In genomic region chr1:132195681-132196080, GRCm38 (mm10) we compare ENCODE assay signal across 17 mouse cellular contexts. TPM values are rescaled to one million over a fixed set of nuclear protein-coding genes. Genes with fewer than 3 reads are reported as not detected.
DNase-seq lines count a peak whose midpoint lies in the region; ATAC-seq lines count a peak whose summit lies in the region.
"Had no signal": no experiment of that assay in that cellular context is flagged by ENCODE, and none has a peak within 500 bp of the region (broad histone marks: within the 10 kb centered on the region; RNA-seq: fewer than 3 reads in every experiment).

No protein-coding gene starts in this region.

- peaks cover 28% of the 10 kb centered on the region for H3K4me1 ChIP-seq in lung, embryonic 16.5 days (replicated peaks; ENCODE audit: control insufficient read depth, insufficient read depth, low read length)
- peaks cover 79% of the 10 kb centered on the region for H3K4me1 ChIP-seq in forebrain, embryonic 11.5 days (replicated peaks; ENCODE audit: control insufficient read depth, insufficient read depth, low read length)
- H3K4me1 ChIP-seq in limb, embryonic 10.5 days = peaks cover 100% of the 10 kb centered on the region
- peaks cover 98% of the 10 kb centered on the region for H3K4me1 ChIP-seq in neural tube, embryonic 13.5 days (replicated peaks)

- H3K9ac ChIP-seq in lung, embryonic 16.5 days (ENCODE audit: low read length) = peak overlapping the region; percentile 1; the same call in 1 of the 2 replicates
- peak overlapping the region; percentile 12; the same call in 1 of the 2 replicates for H3K9ac ChIP-seq in forebrain, embryonic 11.5 days (ENCODE audit: low read length)
- peak overlapping the region; percentile 56 for H3K9ac ChIP-seq in neural tube, embryonic 13.5 days

- H3K9me3 ChIP-seq in lung, embryonic 16.5 days (ENCODE audit: control insufficient read depth, low read length) = no peaks in the 10 kb centered on the region
- H3K9me3 ChIP-seq in forebrain, embryonic 11.5 days (ENCODE audit: control insufficient read depth, low read length) = no peaks in the 10 kb centered on the region
- no peaks in the 10 kb centered on the region for H3K9me3 ChIP-seq in limb, embryonic 10.5 days (replicated peaks)
- H3K9me3 ChIP-seq in neural tube, embryonic 13.5 days = no peaks in the 10 kb centered on the region

- H3K27ac ChIP-seq in lung, embryonic 16.5 days (ENCODE audit: low read length) = peak overlapping the region; percentile 88
- peak overlapping the region; percentile 55; the same call in 1 of the 2 replicates for H3K27ac ChIP-seq in forebrain, embryonic 11.5 days (ENCODE audit: low read depth, low read length)
- H3K27ac ChIP-seq in limb, embryonic 10.5 days = peak overlapping the region; percentile 74
- no peak overlapping the region for H3K27ac ChIP-seq in neural tube, embryonic 13.5 days (replicated peaks)
- H3K27ac ChIP-seq: layer of hippocampus, adult 2 months had no signal

- no peak overlapping the region for H3K4me3 ChIP-seq in lung, embryonic 16.5 days (ENCODE audit: low read length)
- H3K4me3 ChIP-seq in forebrain, embryonic 11.5 days (ENCODE audit: low read depth, low read length) = no peak overlapping the region
- H3K4me3 ChIP-seq in limb, embryonic 10.5 days = 0 out of 2 replicates have a peak overlapping the region, but pooled peaks have one; percentile 5
- H3K4me3 ChIP-seq in neural tube, embryonic 13.5 days = peak overlapping the region; percentile 8; the same call in 1 of the 2 replicates
- H3K4me3 ChIP-seq: layer of hippocampus, adult 2 months had no signal

- H3K36me3 ChIP-seq in lung, embryonic 16.5 days (ENCODE audit: control insufficient read depth, insufficient read depth, low read length) = no peaks in the 10 kb centered on the region
- no peaks in the 10 kb centered on the region for H3K36me3 ChIP-seq in forebrain, embryonic 11.5 days (ENCODE audit: control insufficient read depth, insufficient read depth, low read length)
- H3K36me3 ChIP-seq in limb, embryonic 10.5 days = no peaks in the 10 kb centered on the region; the same call in 1 of the 2 replicates
- H3K36me3 ChIP-seq in neural tube, embryonic 13.5 days = no peaks in the 10 kb centered on the region

- no peak for DNase-seq in lung, postnatal 4 days
- no peak for DNase-seq in forebrain, embryonic 11.5 days (ENCODE audit: low spot score)
- DNase-seq in limb, embryonic 10.5 days (ENCODE audit: low spot score) = peak; percentile 35
- DNase-seq in MN1 (ENCODE audit: low spot score) = no peak
- DNase-seq in Muller cell, postnatal 12 days (ENCODE audit: inconsistent ontology term) = no peak
- no peak for DNase-seq in natural killer cell, adult 2 months (ENCODE audit: low spot score in 2 of 2)
- DNase-seq: adrenal gland, postnatal 36 days; cerebellum, adult 11 months; left cerebral cortex, postnatal 4 days; lung, postnatal 10 days had no signal

- no peak overlapping the region for H3K4me2 ChIP-seq in lung, embryonic 16.5 days (ENCODE audit: low read depth, low read length)
- H3K4me2 ChIP-seq in forebrain, embryonic 11.5 days (ENCODE audit: low read depth, low read length, severe bottlenecking) = peak overlapping the region; percentile 16; the same call in 1 of the 2 replicates
- H3K4me2 ChIP-seq in neural tube, embryonic 13.5 days = peak overlapping the region; percentile 86

- H3K27me3 ChIP-seq in lung, embryonic 16.5 days (ENCODE audit: control insufficient read depth, insufficient read depth, low read depth, low read length) = peaks cover 21% of the 10 kb centered on the region
- H3K27me3 ChIP-seq in forebrain, embryonic 11.5 days (ENCODE audit: control insufficient read depth, insufficient read depth, low read length) = no peaks in the 10 kb centered on the region
- H3K27me3 ChIP-seq in limb, embryonic 10.5 days (ENCODE audit: low read depth, poor library complexity, severe bottlenecking) = peaks cover 80% of the 10 kb centered on the region
- 0 out of 2 replicates have a peak, but pooled peaks cover 6% of the 10 kb centered on the region for H3K27me3 ChIP-seq in neural tube, embryonic 13.5 days

- ATAC-seq in lung, embryonic 16.5 days (ENCODE audit: low read depth) = no peak
- no peak for ATAC-seq in forebrain, embryonic 11.5 days (replicated peaks; ENCODE audit: low FRiP score)
- ATAC-seq in neural tube, embryonic 13.5 days (ENCODE audit: low read depth) = no peak
- ATAC-seq: CD4-positive, CD25-positive, alpha-beta regulatory T cell, adult 4 months; intestine, embryonic 16.5 days had no signal

- WGBS in lung, embryonic 16.5 days = 40% methylated on average over 5 of the region's 5 CpGs
- 26% methylated on average over 5 of the region's 5 CpGs for WGBS in forebrain, embryonic 11.5 days
- 28% methylated on average over 5 of the region's 5 CpGs for WGBS in limb, embryonic 10.5 days
- WGBS in neural tube, embryonic 13.5 days = 23% methylated on average over 5 of the region's 5 CpGs

RNA-seq across cellular contexts. Expression of gene AC124108.1, which starts 4.4 kb away (rescaled TPM):
- polyA plus RNA-seq in lung, embryonic 16.5 days (2015; fragmentation: Nextera tagmentation; extraction: Ambion mirVana) = 0.50 and 0.63 TPM in 2 replicates
- 4.7 and 5.6 TPM in 2 replicates for polyA plus RNA-seq in forebrain, embryonic 11.5 days (2014; fragmentation: Nextera tagmentation; extraction: Ambion mirVana)
- polyA plus RNA-seq in limb, embryonic 10.5 days (2016; fragmentation: Nextera tagmentation; extraction: Ambion mirVana) = 0.64 and 0.65 TPM in 2 replicates
- 2.7 and 3.5 TPM in 2 replicates for polyA plus RNA-seq in neural tube, embryonic 13.5 days (2015; fragmentation: Nextera tagmentation; extraction: Ambion mirVana)
- polyA plus RNA-seq: CD4-positive, CD25-positive, alpha-beta regulatory T cell, adult 4 months; heart, postnatal 0 days; small intestine, adult 2 months had no signal

RNA-seq across cellular contexts. Expression of gene Lemd1, which starts 4.5 kb away (rescaled TPM):
- 1.2 and 1.8 TPM in 2 replicates for polyA plus RNA-seq in lung, embryonic 16.5 days (2015; fragmentation: Nextera tagmentation; extraction: Ambion mirVana)
- polyA plus RNA-seq in forebrain, embryonic 11.5 days (2014; fragmentation: Nextera tagmentation; extraction: Ambion mirVana) = 8.1 and 12.1 TPM in 2 replicates
- polyA plus RNA-seq in limb, embryonic 10.5 days (2016; fragmentation: Nextera tagmentation; extraction: Ambion mirVana) = 1.3 and 1.7 TPM in 2 replicates
- polyA plus RNA-seq in neural tube, embryonic 13.5 days (2015; fragmentation: Nextera tagmentation; extraction: Ambion mirVana) = 19.1 and 22.6 TPM in 2 replicates
- polyA plus RNA-seq: CD4-positive, CD25-positive, alpha-beta regulatory T cell, adult 4 months; heart, postnatal 0 days; intestine, embryonic 16.5 days had no signal

RNA-seq across cellular contexts. Expression of gene Gm10188, which starts 33.9 kb away (rescaled TPM):
- polyA plus RNA-seq in lung, embryonic 16.5 days (2015; fragmentation: Nextera tagmentation; extraction: Ambion mirVana) = 0.63 TPM in 1 of 2 replicates, not detected in the other
- polyA plus RNA-seq in forebrain, embryonic 11.5 days (2014; fragmentation: Nextera tagmentation; extraction: Ambion mirVana) = not detected in 2 replicates
- not detected in 2 replicates for polyA plus RNA-seq in limb, embryonic 10.5 days (2016; fragmentation: Nextera tagmentation; extraction: Ambion mirVana)
- polyA plus RNA-seq in neural tube, embryonic 13.5 days (2015; fragmentation: Nextera tagmentation; extraction: Ambion mirVana) = not detected in 2 replicates
- polyA plus RNA-seq: CD4-positive, CD25-positive, alpha-beta regulatory T cell, adult 4 months; heart, postnatal 0 days; intestine, embryonic 16.5 days; small intestine, adult 2 months had no signal

RNA-seq across cellular contexts. Expression of gene Cdk18, which starts 56.2 kb away (rescaled TPM):
- polyA plus RNA-seq in lung, embryonic 16.5 days (2015; fragmentation: Nextera tagmentation; extraction: Ambion mirVana) = 8.7 and 9.0 TPM in 2 replicates
- polyA plus RNA-seq in forebrain, embryonic 11.5 days (2014; fragmentation: Nextera tagmentation; extraction: Ambion mirVana) = 0.35 and 0.96 TPM in 2 replicates
- 3.7 TPM in 2 replicates for polyA plus RNA-seq in limb, embryonic 10.5 days (2016; fragmentation: Nextera tagmentation; extraction: Ambion mirVana)
- 0.11 and 0.47 TPM in 2 replicates for polyA plus RNA-seq in neural tube, embryonic 13.5 days (2015; fragmentation: Nextera tagmentation; extraction: Ambion mirVana)
- polyA plus RNA-seq: CD4-positive, CD25-positive, alpha-beta regulatory T cell, adult 4 months had no signal

Comparison
In these comparisons a context has a peak if more than half of its experiments do, and no peak if none do; other contexts are left out.
1. H3K4me3 ChIP-seq: peak in limb, embryonic 10.5 days (single experiment) and neural tube, embryonic 13.5 days (single experiment); none in lung, embryonic 16.5 days (single experiment) and forebrain, embryonic 11.5 days (single experiment).
2. H3K9ac ChIP-seq: peak in every context shown above with its lines; median percentile 56 in neural tube, embryonic 13.5 days; 12 in forebrain, embryonic 11.5 days; 1 in lung, embryonic 16.5 days.